Mouse (Mus musculus) megakaryocyte, embryonic 14.5 days (primary cell): ENCODE measurements at regions not wholly inside any gene's neighbourhood (a gene's known extent, or its start where the extent isn't known, plus 50 kb on each side); places are given as distances from the start of the nearest gene placed in this dataset.

Experiments used
- FLI1 ChIP-seq: IDR thresholded peaks from 2 replicates; pipeline ENCODE4 v1.6.1; 2012; ENCODE audit warnings: low read length, inconsistent platforms, mixed read lengths
- GATA1 ChIP-seq: IDR thresholded peaks from 3 replicates; pipeline ENCODE4 v1.6.1; 2012; ENCODE audit warnings: mixed read lengths, low read length, inconsistent platforms, borderline replicate concordance

- no peak for TF ChIP-seq GATA1
- no peak for TF ChIP-seq FLI1
Observed at GRCm38 (mm10) chr4:105575550-105575949, 214.1 kb upstream of the Gm12728 start.
